Mouse (Mus musculus) lung, postnatal 0 days (tissue): ENCODE measurements at regions not wholly inside any gene's neighbourhood (a gene's known extent, or its start where the extent isn't known, plus 50 kb on each side); places are given as distances from the start of the nearest gene placed in this dataset.

ENCODE experiments used
- ATAC-seq: fragments of 200-750 bp; cut with Nextera tagmentation; 2 replicates; pipeline ENCODE4 v1.8.0; 2017; ENCODE audit warnings: moderate library complexity
- DNase-seq: peaks from one replicate; pipeline ENCODE4 v3.0.0-alpha.2; 2016; ENCODE audit warnings: low spot score
- H3K27ac ChIP-seq: fragments of 300-500 bp; sonication (generic); 2 replicates; pipeline ENCODE4 v1.5.1; 2014; ENCODE audit warnings: antibody characterized with exemption, mild to moderate bottlenecking, low read length, mixed read lengths
- H3K27me3 ChIP-seq: fragments of 300-500 bp; sonication (generic); replicated peaks from 2 replicates; pipeline ENCODE4 v1.6.1; 2014; ENCODE audit warnings: low read length, mixed read lengths; ENCODE audit not compliant: insufficient read depth
- H3K36me3 ChIP-seq: fragments of 300-500 bp; sonication (generic); 2 replicates; pipeline ENCODE4 v1.6.1; 2014; ENCODE audit warnings: low read length, mixed read lengths; ENCODE audit not compliant: insufficient read depth
- H3K4me1 ChIP-seq: fragments of 300-500 bp; sonication (generic); 2 replicates; pipeline ENCODE4 v1.6.1; 2014; ENCODE audit warnings: antibody characterized with exemption, low read depth, low read length, mixed read lengths; ENCODE audit not compliant: insufficient read depth
- H3K4me2 ChIP-seq: fragments of 300-500 bp; sonication (generic); replicated peaks from 2 replicates; pipeline ENCODE4 v1.6.1; 2014; ENCODE audit warnings: low read depth, mild to moderate bottlenecking, low read length, moderate library complexity, mixed read lengths
- H3K4me3 ChIP-seq: fragments of 300-500 bp; sonication (generic); 2 replicates; pipeline ENCODE4 v1.5.1; 2014; ENCODE audit warnings: low read depth, low read length
- H3K9ac ChIP-seq: fragments of 300-500 bp; sonication (generic); replicated peaks from 2 replicates; pipeline ENCODE4 v1.6.1; 2014; ENCODE audit warnings: low read depth, mild to moderate bottlenecking
- H3K9me3 ChIP-seq: fragments of 300-500 bp; sonication (generic); 2 replicates; pipeline ENCODE4 v1.6.1; 2016; ENCODE audit warnings: low read length, mixed read lengths
- CTCF ChIP-seq: IDR thresholded peaks from 2 replicates; pipeline ENCODE4 v1.5.1; 2016; ENCODE audit warnings: antibody characterized with exemption, mild to moderate bottlenecking
- EP300 ChIP-seq: IDR thresholded peaks from 2 replicates; pipeline ENCODE4 v1.6.1; 2016; ENCODE audit warnings: antibody characterized with exemption, mild to moderate bottlenecking, control low read depth
- WGBS: fragments of 180-500 bp; shearing (Covaris S2); extraction: QIAGEN DNeasy Blood & Tissue Kit; methylation state at CpG from one replicate; pipeline ENCODE4 v1.1.7; 2014; 5-methylcytosine and 5-hydroxymethylcytosine counted together

GRCm38 (mm10) chr15:72101730-72102129 is 1732.6 kb upstream of the Gm6569 start:
- Histone ChIP-seq H3K9ac (no peak overlapping the region), H3K27ac (no peak overlapping the region), H3K4me3 (no peak overlapping the region), H3K36me3 (no peaks in the 10 kb centered on the region), H3K4me1 (no peaks in the 10 kb centered on the region), H3K4me2 (no peak overlapping the region), H3K27me3 (no peaks in the 10 kb centered on the region), H3K9me3 (no peaks in the 10 kb centered on the region)
- 100% methylated on average over 1 of the region's 1 CpGs for WGBS
- ATAC-seq (no peak), DNase-seq (no peak)
- TF ChIP-seq EP300 (no peak), CTCF (no peak)

GRCm38 (mm10) chr15:72105830-72106413 is 1728.4 kb upstream of the Gm6569 start:
- Histone ChIP-seq H3K4me1 (no peaks in the 10 kb centered on the region), H3K9ac (no peak overlapping the region), H3K9me3 (no peaks in the 10 kb centered on the region), H3K4me2 (no peak overlapping the region), H3K36me3 (no peaks in the 10 kb centered on the region), H3K27ac (no peak overlapping the region), H3K4me3 (no peak overlapping the region), H3K27me3 (no peaks in the 10 kb centered on the region)
- ATAC-seq: no peak
- no peak for DNase-seq
- WGBS: 56% methylated on average over 4 of the region's 4 CpGs
- no peak for TF ChIP-seq CTCF
- no peak for TF ChIP-seq EP300

GRCm38 (mm10) chr15:72110520-72110919 is 1723.8 kb upstream of the Gm6569 start:
- ATAC-seq (no peak), DNase-seq (no peak)
- H3K9ac ChIP-seq: no peak overlapping the region
- H3K4me2 ChIP-seq: no peak overlapping the region
- H3K27ac ChIP-seq: no peak overlapping the region
- no peak for TF ChIP-seq EP300
- no peak for TF ChIP-seq CTCF
- WGBS: 65% methylated on average over 1 of the region's 1 CpGs
- no peak overlapping the region for H3K4me3 ChIP-seq
- H3K4me1 ChIP-seq: no peaks in the 10 kb centered on the region
- H3K9me3 ChIP-seq: no peaks in the 10 kb centered on the region
- no peaks in the 10 kb centered on the region for H3K36me3 ChIP-seq
- H3K27me3 ChIP-seq: no peaks in the 10 kb centered on the region

- ATAC-seq (no peak), DNase-seq (no peak)
- no peak overlapping the region for H3K27ac ChIP-seq
- no peak overlapping the region for H3K4me3 ChIP-seq
- no peaks in the 10 kb centered on the region for H3K27me3 ChIP-seq
- no peaks in the 10 kb centered on the region for H3K36me3 ChIP-seq
- H3K4me1 ChIP-seq: no peaks in the 10 kb centered on the region
- TF ChIP-seq EP300: no peak
- no peak for TF ChIP-seq CTCF
- H3K9ac ChIP-seq: no peak overlapping the region
- WGBS: 65% methylated on average over 4 of the region's 4 CpGs
- H3K4me2 ChIP-seq: no peak overlapping the region
- no peaks in the 10 kb centered on the region for H3K9me3 ChIP-seq
Observed at GRCm38 (mm10) chr15:72116772-72117171, 1717.6 kb upstream of the Gm6569 start.

DNA sequence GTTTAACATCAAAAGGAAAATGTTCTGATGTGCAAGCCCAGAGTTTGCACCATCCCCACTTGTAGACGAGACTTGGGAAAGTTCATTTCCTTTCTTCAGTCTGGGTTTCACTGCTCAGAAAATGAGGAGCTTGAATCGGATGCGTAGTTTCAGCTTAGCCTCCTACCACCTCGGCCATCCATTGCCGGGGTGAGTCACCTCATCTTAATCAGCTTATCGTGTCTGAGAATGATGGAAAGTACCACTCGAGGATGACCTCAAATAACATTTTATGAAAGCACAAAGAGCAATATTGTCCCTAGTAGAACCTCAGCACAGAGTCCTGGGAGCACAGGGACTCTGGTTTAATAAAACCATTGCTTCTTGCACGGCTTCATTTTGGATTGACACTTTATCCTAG is 1700.1 kb upstream of the Gm6569 start:
- TF ChIP-seq EP300 (no peak), CTCF (no peak)

GRCm38 (mm10) chr15:72135992-72136617 is 1698.3 kb upstream of the Gm6569 start:
- Histone ChIP-seq H3K27ac (no peak overlapping the region), H3K9ac (no peak overlapping the region), H3K27me3 (no peaks in the 10 kb centered on the region), H3K4me1 (no peaks in the 10 kb centered on the region), H3K36me3 (no peaks in the 10 kb centered on the region), H3K9me3 (no peaks in the 10 kb centered on the region), H3K4me2 (no peak overlapping the region), H3K4me3 (no peak overlapping the region)
- WGBS: 75% methylated on average over 4 of the region's 4 CpGs
- no peak for TF ChIP-seq EP300
- DNase-seq (no peak), ATAC-seq (no peak)

More for the DNA sequence above, 1700.1 kb upstream of the Gm6569 start:
- Histone ChIP-seq H3K36me3 (no peaks in the 10 kb centered on the region), H3K4me2 (no peak overlapping the region), H3K9ac (no peak overlapping the region), H3K4me3 (no peak overlapping the region), H3K4me1 (no peaks in the 10 kb centered on the region), H3K27me3 (no peaks in the 10 kb centered on the region), H3K27ac (no peak overlapping the region), H3K9me3 (no peaks in the 10 kb centered on the region)
- DNase-seq (no peak), ATAC-seq (no peak)
- WGBS: 63% methylated on average over 8 of the region's 8 CpGs
